Mouse (Mus musculus): ENCODE measurements around the gene Map1lc3a.

Map1lc3a gene

GRCm38 (mm10) chr2:155276195-155276594 lies at the start of gene Map1lc3a:
Gene Map1lc3a (plus strand): TSS chr2:155276297.
- peak; percentile 90 for DNase-seq (ENCODE audit: low spot score in 2 of 2)

GRCm38 (mm10) chr2:155235746-155236361 lies 40.2 kb upstream of the Map1lc3a start:
- no peak for DNase-seq (ENCODE audit: low spot score in 2 of 2)

- peak; percentile 92 to 94 for DNase-seq (ENCODE audit: low spot score in 2 of 2)
Observed at GRCm38 (mm10) chr2:155236362-155236992, 39.6 kb upstream of the Map1lc3a start, which contains the start of gene Dynlrb1. Gene Dynlrb1 (plus strand): TSS chr2:155236533.

GRCm38 (mm10) chr2:155237276-155237675 lies 38.8 kb upstream of the Map1lc3a start:
- no peak for DNase-seq (ENCODE audit: low spot score in 2 of 2)

- DNase-seq (ENCODE audit: low spot score in 2 of 2) = peak; percentile 29 to 34
Observed at GRCm38 (mm10) chr2:155240915-155241314, 35.2 kb upstream of the Map1lc3a start.

GRCm38 (mm10) chr2:155242296-155242855 lies 33.7 kb upstream of the Map1lc3a start:
- DNase-seq (ENCODE audit: low spot score in 2 of 2) = no peak

GRCm38 (mm10) chr2:155246231-155246630 lies 29.9 kb upstream of the Map1lc3a start:
- no peak for DNase-seq (ENCODE audit: low spot score in 2 of 2)

GRCm38 (mm10) chr2:155248206-155248605 lies 27.9 kb upstream of the Map1lc3a start:
- no peak for DNase-seq (ENCODE audit: low spot score in 2 of 2)

- DNase-seq (ENCODE audit: low spot score in 2 of 2) = no peak
Observed at GRCm38 (mm10) chr2:155248718-155249117, 27.4 kb upstream of the Map1lc3a start.

GRCm38 (mm10) chr2:155249588-155249987 lies 26.5 kb upstream of the Map1lc3a start:
- no peak for DNase-seq (ENCODE audit: low spot score in 2 of 2)

GRCm38 (mm10) chr2:155265526-155265925 lies 10.6 kb upstream of the Map1lc3a start:
- no peak for DNase-seq (ENCODE audit: low spot score in 2 of 2)

GRCm38 (mm10) chr2:155266896-155267295 lies 9.2 kb upstream of the Map1lc3a start:
- no peak for DNase-seq (ENCODE audit: low spot score in 2 of 2)

- no peak for DNase-seq (ENCODE audit: low spot score in 2 of 2)
Observed at GRCm38 (mm10) chr2:155271957-155272356, 4.1 kb upstream of the Map1lc3a start.

GRCm38 (mm10) chr2:155272396-155273170 lies 3.5 kb upstream of the Map1lc3a start:
- no peak for DNase-seq (ENCODE audit: low spot score in 2 of 2)

- no peak for DNase-seq (ENCODE audit: low spot score in 2 of 2)
Observed at GRCm38 (mm10) chr2:155273603-155274002, 2.5 kb upstream of the Map1lc3a start.

GRCm38 (mm10) chr2:155276621-155277175 lies 601 bp downstream of the Map1lc3a start:
- DNase-seq (ENCODE audit: low spot score in 2 of 2) = peak; percentile 39 to 57

- no peak for DNase-seq (ENCODE audit: low spot score in 2 of 2)
Observed at GRCm38 (mm10) chr2:155277721-155278120, 1.6 kb downstream of the Map1lc3a start.

- DNase-seq (ENCODE audit: low spot score in 2 of 2) = no peak
Observed at GRCm38 (mm10) chr2:155278361-155278760, 2.3 kb downstream of the Map1lc3a start.

GRCm38 (mm10) chr2:155279163-155279562 lies 3.1 kb downstream of the Map1lc3a start:
- DNase-seq (ENCODE audit: low spot score in 2 of 2) = no peak

- no peak for DNase-seq (ENCODE audit: low spot score in 2 of 2)
Observed at GRCm38 (mm10) chr2:155280116-155280515, 4.0 kb downstream of the Map1lc3a start.

- DNase-seq (ENCODE audit: low spot score in 2 of 2) = no peak
Observed at GRCm38 (mm10) chr2:155283793-155284192, 7.7 kb downstream of the Map1lc3a start.

- no peak for DNase-seq (ENCODE audit: low spot score in 2 of 2)
Observed at GRCm38 (mm10) chr2:155284647-155285046, 8.6 kb downstream of the Map1lc3a start.
